Mouse (Mus musculus): Measurements from ENCODE around the gene Ror1. TPM values are rescaled to one million over a fixed set of nuclear protein-coding genes. Genes with fewer than 3 reads are reported as not detected.

The Ror1 gene
- polyA plus RNA-seq, 1 experiment = 0.27 TPM

DNA sequence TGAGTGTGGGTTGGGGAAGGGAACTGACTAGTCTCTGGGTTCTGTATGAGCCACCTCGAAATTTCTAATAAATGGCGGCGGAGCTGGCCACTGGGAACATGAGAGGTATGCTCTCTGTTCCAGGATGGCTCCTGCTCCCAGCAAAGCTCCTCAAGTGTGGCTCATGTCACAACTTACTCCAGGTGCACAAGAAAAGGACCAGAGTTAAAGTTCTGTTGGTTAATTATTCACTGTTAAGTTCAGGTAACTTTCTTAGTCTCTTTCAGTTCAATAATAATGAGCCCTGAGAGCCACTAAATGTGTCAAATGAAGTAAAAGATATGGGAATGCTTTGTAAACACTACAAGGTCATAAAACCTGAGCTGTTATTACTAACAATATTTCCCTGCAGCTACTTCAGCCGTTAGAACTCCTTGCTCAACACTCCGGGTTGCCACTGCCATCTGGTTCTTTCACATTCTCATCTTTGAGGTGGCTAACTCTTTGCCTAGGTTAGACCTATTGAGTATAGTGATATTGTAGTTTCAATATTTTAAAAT lies 100.7 kb downstream of the Ror1 start:
- Histone ChIP-seq H3K4me1 (ENCODE audit: control insufficient read depth, insufficient read depth, low read length) (no peaks in the 10 kb centered on the region), H3K9me3 (replicated peaks; ENCODE audit: control insufficient read depth, insufficient read depth, low read length, poor library complexity, severe bottlenecking) (no peaks in the 10 kb centered on the region), H3K4me3 (ENCODE audit: low read depth, low read length) (no peak overlapping the region), H3K27ac (ENCODE audit: insufficient read depth, low read length) (no peak overlapping the region), H3K27me3 (ENCODE audit: control insufficient read depth, insufficient read depth, low read length, poor library complexity, severe bottlenecking) (no peaks in the 10 kb centered on the region; the same call in 1 of the 2 replicates), H3K36me3 (ENCODE audit: control insufficient read depth, insufficient read depth, low read length, poor library complexity, severe bottlenecking) (no peaks in the 10 kb centered on the region), H3K9ac (ENCODE audit: low read depth, poor library complexity, severe bottlenecking) (no peak overlapping the region)
- TF ChIP-seq POLR2A (IDR thresholded peaks at IDR 0.05; ENCODE audit: insufficient read depth, low read length) = no peak
- TF ChIP-seq CTCF (IDR thresholded peaks at IDR 0.05; ENCODE audit: low read depth, low read length) = no peak
- no peak for TF ChIP-seq EP300 (IDR thresholded peaks at IDR 0.05; ENCODE audit: insufficient read depth, low read depth, low read length)

DNA sequence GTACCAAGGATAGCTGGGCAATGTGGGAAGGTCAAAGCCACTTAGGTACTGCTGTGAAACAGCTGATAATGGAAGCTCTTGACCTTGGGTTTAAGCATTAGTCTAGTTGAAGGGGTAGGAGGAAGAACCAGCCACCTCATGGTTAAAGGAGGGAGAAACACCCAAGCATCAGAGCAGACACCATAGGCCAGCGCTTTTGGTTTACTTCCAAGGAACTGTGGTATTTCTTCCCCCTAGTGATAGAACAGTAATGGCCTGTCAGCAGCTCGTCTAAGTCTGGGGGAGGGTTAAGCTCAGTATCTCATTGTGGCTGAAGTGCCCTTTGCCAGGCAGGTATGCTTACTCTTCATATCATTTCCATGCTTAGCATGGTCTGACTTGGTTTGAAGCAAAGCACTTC lies 102.7 kb downstream of the Ror1 start:
- TF ChIP-seq EP300 (IDR thresholded peaks at IDR 0.05; ENCODE audit: insufficient read depth, low read depth, low read length) (no peak), POLR2A (IDR thresholded peaks at IDR 0.05; ENCODE audit: insufficient read depth, low read length) (no peak), CTCF (IDR thresholded peaks at IDR 0.05; ENCODE audit: low read depth, low read length) (no peak)
- no peaks in the 10 kb centered on the region; the same call in 1 of the 2 replicates for H3K27me3 ChIP-seq (ENCODE audit: control insufficient read depth, insufficient read depth, low read length, poor library complexity, severe bottlenecking)
- no peaks in the 10 kb centered on the region for H3K9me3 ChIP-seq (replicated peaks; ENCODE audit: control insufficient read depth, insufficient read depth, low read length, poor library complexity, severe bottlenecking)
- H3K4me3 ChIP-seq (ENCODE audit: low read depth, low read length) = no peak overlapping the region
- no peak overlapping the region for H3K9ac ChIP-seq (ENCODE audit: low read depth, poor library complexity, severe bottlenecking)
- H3K4me1 ChIP-seq (ENCODE audit: control insufficient read depth, insufficient read depth, low read length) = no peaks in the 10 kb centered on the region
- H3K36me3 ChIP-seq (ENCODE audit: control insufficient read depth, insufficient read depth, low read length, poor library complexity, severe bottlenecking) = no peaks in the 10 kb centered on the region
- H3K27ac ChIP-seq (ENCODE audit: insufficient read depth, low read length) = no peak overlapping the region

DNA sequence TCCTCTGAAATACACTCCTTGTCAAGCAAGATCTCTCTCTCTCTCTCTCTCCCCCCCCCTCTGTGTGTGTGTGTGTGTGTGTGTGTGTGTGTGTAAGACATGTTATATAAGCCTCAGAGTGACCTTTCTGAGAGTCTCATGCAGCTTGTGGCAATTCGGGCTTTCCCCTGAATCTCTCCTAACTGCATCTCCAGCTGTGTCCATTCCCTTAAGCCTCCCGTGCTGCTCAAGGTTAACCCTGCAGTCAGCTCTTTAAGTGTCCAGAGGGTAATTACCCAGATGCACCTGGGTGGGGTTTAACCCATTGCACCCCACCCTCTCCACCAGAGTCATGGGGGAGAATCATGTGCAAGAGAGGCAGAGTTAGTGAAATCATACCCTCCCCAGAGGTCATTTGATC lies 105.7 kb downstream of the Ror1 start:
- no peak for TF ChIP-seq CTCF (IDR thresholded peaks at IDR 0.05; ENCODE audit: low read depth, low read length)
- no peak for TF ChIP-seq POLR2A (IDR thresholded peaks at IDR 0.05; ENCODE audit: insufficient read depth, low read length)
- TF ChIP-seq EP300 (IDR thresholded peaks at IDR 0.05; ENCODE audit: insufficient read depth, low read depth, low read length) = no peak
- Histone ChIP-seq H3K27me3 (ENCODE audit: control insufficient read depth, insufficient read depth, low read length, poor library complexity, severe bottlenecking) (no peaks in the 10 kb centered on the region; the same call in 1 of the 2 replicates), H3K9me3 (replicated peaks; ENCODE audit: control insufficient read depth, insufficient read depth, low read length, poor library complexity, severe bottlenecking) (no peaks in the 10 kb centered on the region), H3K4me3 (ENCODE audit: low read depth, low read length) (no peak overlapping the region), H3K36me3 (ENCODE audit: control insufficient read depth, insufficient read depth, low read length, poor library complexity, severe bottlenecking) (no peaks in the 10 kb centered on the region), H3K4me1 (ENCODE audit: control insufficient read depth, insufficient read depth, low read length) (no peaks in the 10 kb centered on the region), H3K9ac (ENCODE audit: low read depth, poor library complexity, severe bottlenecking) (no peak overlapping the region), H3K27ac (ENCODE audit: insufficient read depth, low read length) (no peak overlapping the region)

DNA sequence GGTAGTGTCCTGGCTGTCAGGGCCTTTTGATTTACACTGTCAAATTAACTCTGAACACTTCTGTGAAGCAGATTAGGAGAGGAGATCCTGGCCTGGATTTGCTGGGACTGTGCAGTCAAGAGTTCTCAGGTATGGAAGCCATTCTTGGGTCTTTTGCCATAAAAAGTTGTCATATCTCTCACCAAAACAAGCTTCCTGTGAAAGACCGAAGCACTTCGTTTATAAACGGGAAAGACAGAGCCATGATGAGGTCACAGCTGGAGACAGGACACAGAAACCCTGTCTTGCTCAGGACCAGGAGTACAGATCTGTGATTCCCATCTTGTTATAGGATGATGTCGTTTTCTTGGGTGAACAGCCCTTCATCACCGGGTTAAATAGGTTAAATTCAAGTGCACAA lies 107.5 kb downstream of the Ror1 start:
- no peak overlapping the region for H3K4me3 ChIP-seq (ENCODE audit: low read depth, low read length)
- H3K4me1 ChIP-seq (ENCODE audit: control insufficient read depth, insufficient read depth, low read length) = no peaks in the 10 kb centered on the region
- H3K9me3 ChIP-seq (replicated peaks; ENCODE audit: control insufficient read depth, insufficient read depth, low read length, poor library complexity, severe bottlenecking) = no peaks in the 10 kb centered on the region
- H3K27ac ChIP-seq (ENCODE audit: insufficient read depth, low read length) = no peak overlapping the region
- no peak overlapping the region for H3K9ac ChIP-seq (ENCODE audit: low read depth, poor library complexity, severe bottlenecking)
- TF ChIP-seq CTCF (IDR thresholded peaks at IDR 0.05; ENCODE audit: low read depth, low read length) (no peak), POLR2A (IDR thresholded peaks at IDR 0.05; ENCODE audit: insufficient read depth, low read length) (no peak), EP300 (IDR thresholded peaks at IDR 0.05; ENCODE audit: insufficient read depth, low read depth, low read length) (no peak)
- H3K36me3 ChIP-seq (ENCODE audit: control insufficient read depth, insufficient read depth, low read length, poor library complexity, severe bottlenecking) = no peaks in the 10 kb centered on the region
- H3K27me3 ChIP-seq (ENCODE audit: control insufficient read depth, insufficient read depth, low read length, poor library complexity, severe bottlenecking) = no peaks in the 10 kb centered on the region; the same call in 1 of the 2 replicates

DNA sequence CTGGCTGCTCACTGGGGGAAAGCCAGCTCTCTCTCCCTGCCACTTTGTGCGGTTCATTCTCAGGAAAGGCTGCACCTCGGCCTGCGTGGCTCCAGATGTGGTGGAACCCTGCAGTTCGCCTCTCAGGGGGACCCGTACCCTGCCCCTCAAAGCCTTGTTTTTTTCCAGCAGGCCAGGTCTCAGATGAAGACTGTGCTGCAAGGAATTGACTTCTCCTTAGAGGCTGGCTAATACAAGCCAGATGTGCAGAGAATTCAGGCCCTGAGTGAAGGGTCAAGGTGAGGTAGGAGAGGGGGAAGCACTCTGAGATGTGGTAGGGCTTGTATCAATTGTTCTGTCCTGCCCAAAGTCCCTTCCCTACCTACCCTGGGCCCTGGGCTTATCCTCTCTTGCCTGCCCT lies 108.1 kb downstream of the Ror1 start:
- H3K27me3 ChIP-seq (ENCODE audit: control insufficient read depth, insufficient read depth, low read length, poor library complexity, severe bottlenecking) = no peaks in the 10 kb centered on the region
- H3K36me3 ChIP-seq (ENCODE audit: control insufficient read depth, insufficient read depth, low read length, poor library complexity, severe bottlenecking) = no peaks in the 10 kb centered on the region
- TF ChIP-seq EP300 (IDR thresholded peaks at IDR 0.05; ENCODE audit: insufficient read depth, low read depth, low read length) (no peak), CTCF (IDR thresholded peaks at IDR 0.05; ENCODE audit: low read depth, low read length) (no peak), POLR2A (IDR thresholded peaks at IDR 0.05; ENCODE audit: insufficient read depth, low read length) (no peak)
- no peak overlapping the region for H3K9ac ChIP-seq (ENCODE audit: low read depth, poor library complexity, severe bottlenecking)
- no peak overlapping the region for H3K27ac ChIP-seq (ENCODE audit: insufficient read depth, low read length)
- no peak overlapping the region for H3K4me3 ChIP-seq (ENCODE audit: low read depth, low read length)
- no peaks in the 10 kb centered on the region for H3K4me1 ChIP-seq (ENCODE audit: control insufficient read depth, insufficient read depth, low read length)
- H3K9me3 ChIP-seq (replicated peaks; ENCODE audit: control insufficient read depth, insufficient read depth, low read length, poor library complexity, severe bottlenecking) = no peaks in the 10 kb centered on the region

DNA sequence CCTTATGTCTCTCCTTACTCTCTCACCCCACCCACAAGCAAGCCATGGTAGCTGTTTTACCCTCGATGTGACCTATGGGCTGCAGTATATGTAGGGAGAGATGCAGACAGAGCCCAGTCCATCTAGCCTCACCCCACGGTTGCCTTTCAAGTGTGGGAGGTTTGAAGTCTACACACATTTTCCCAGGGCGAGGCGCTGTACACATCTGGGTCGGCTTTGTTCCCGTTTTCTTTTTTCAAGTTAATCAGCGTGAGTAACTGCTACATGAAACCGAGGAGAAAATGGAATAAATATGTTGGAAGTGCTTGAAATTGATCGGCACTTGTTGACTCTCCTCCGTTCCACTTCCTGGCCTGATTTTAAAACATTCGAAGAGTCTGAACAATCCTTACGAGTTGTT lies 108.8 kb downstream of the Ror1 start:
- no peaks in the 10 kb centered on the region for H3K27me3 ChIP-seq (ENCODE audit: control insufficient read depth, insufficient read depth, low read length, poor library complexity, severe bottlenecking)
- no peak overlapping the region for H3K27ac ChIP-seq (ENCODE audit: insufficient read depth, low read length)
- H3K4me1 ChIP-seq (ENCODE audit: control insufficient read depth, insufficient read depth, low read length) = no peaks in the 10 kb centered on the region
- H3K36me3 ChIP-seq (ENCODE audit: control insufficient read depth, insufficient read depth, low read length, poor library complexity, severe bottlenecking) = no peaks in the 10 kb centered on the region
- no peak overlapping the region for H3K9ac ChIP-seq (ENCODE audit: low read depth, poor library complexity, severe bottlenecking)
- no peaks in the 10 kb centered on the region for H3K9me3 ChIP-seq (replicated peaks; ENCODE audit: control insufficient read depth, insufficient read depth, low read length, poor library complexity, severe bottlenecking)
- no peak overlapping the region for H3K4me3 ChIP-seq (ENCODE audit: low read depth, low read length)
- TF ChIP-seq POLR2A (IDR thresholded peaks at IDR 0.05; ENCODE audit: insufficient read depth, low read length) = no peak
- no peak for TF ChIP-seq CTCF (IDR thresholded peaks at IDR 0.05; ENCODE audit: low read depth, low read length)
- TF ChIP-seq EP300 (IDR thresholded peaks at IDR 0.05; ENCODE audit: insufficient read depth, low read depth, low read length) = no peak
